Mouse (Mus musculus) midbrain, postnatal 0 days (tissue): ENCODE data around the gene Ttc12. TPM values are rescaled to one million over a fixed set of nuclear protein-coding genes. Genes with fewer than 3 reads are reported as not detected.
A peak's percentile ranks its signal among the peaks of the same experiment; 100 is the strongest.

Source experiments
- ATAC-seq: fragments of 200-750 bp; cut with Nextera tagmentation; 2 replicates; pipeline ENCODE4 v1.8.0; 2017; ENCODE audit warnings: moderate number of reproducible peaks, mild to moderate bottlenecking, moderate TSS enrichment, moderate library complexity; ENCODE audit not compliant: low FRiP score
- DNase-seq: peaks from one replicate; pipeline ENCODE4 v3.0.0-alpha.2; 2015; ENCODE audit warnings: low spot score
- H3K27ac ChIP-seq: fragments of 300-500 bp; sonication (generic); 2 replicates; pipeline ENCODE4 v1.5.1; 2014; ENCODE audit warnings: low read depth, mild to moderate bottlenecking, low read length, mixed read lengths
- H3K27me3 ChIP-seq: fragments of 300-500 bp; sonication (generic); 2 replicates; pipeline ENCODE4 v1.6.1; 2014; ENCODE audit warnings: low read length, control low read depth, mixed read lengths; ENCODE audit not compliant: insufficient read depth
- H3K36me3 ChIP-seq: fragments of 300-500 bp; sonication (generic); 2 replicates; pipeline ENCODE4 v1.6.1; 2014; ENCODE audit warnings: low read length, control low read depth, mixed read lengths; ENCODE audit not compliant: insufficient read depth
- H3K4me1 ChIP-seq: fragments of 300-500 bp; sonication (generic); 2 replicates; pipeline ENCODE4 v1.6.1; 2014; ENCODE audit warnings: mild to moderate bottlenecking, control low read depth, antibody characterized with exemption, low read length, mixed read lengths; ENCODE audit not compliant: insufficient read depth
- H3K4me2 ChIP-seq: fragments of 300-500 bp; sonication (generic); 2 replicates; pipeline ENCODE4 v1.6.1; 2014; ENCODE audit warnings: low read depth, mild to moderate bottlenecking, low read length, mixed read lengths; ENCODE audit not compliant: poor library complexity, severe bottlenecking
- H3K4me3 ChIP-seq: fragments of 300-500 bp; sonication (generic); 2 replicates; pipeline ENCODE4 v1.5.1; 2014; ENCODE audit warnings: low read depth, mild to moderate bottlenecking, low read length, moderate library complexity
- H3K9ac ChIP-seq: fragments of 300-500 bp; sonication (generic); replicated peaks from 2 replicates; pipeline ENCODE4 v1.6.1; 2014; ENCODE audit warnings: mild to moderate bottlenecking, low read length, moderate library complexity, mixed read lengths; ENCODE audit not compliant: poor library complexity, severe bottlenecking
- H3K9me3 ChIP-seq: fragments of 300-500 bp; sonication (generic); 2 replicates; pipeline ENCODE4 v1.6.1; 2016; ENCODE audit warnings: low read length, control low read depth
- CTCF ChIP-seq: IDR thresholded peaks from 2 replicates; pipeline ENCODE4 v1.5.1; 2016; ENCODE audit warnings: antibody characterized with exemption, mild to moderate bottlenecking
- WGBS: fragments of 180-500 bp; shearing (Covaris S2); extraction: QIAGEN DNeasy Blood & Tissue Kit; methylation state at CpG from one replicate; pipeline ENCODE4 v1.1.7; 2014; 5-methylcytosine and 5-hydroxymethylcytosine counted together
- polyA plus RNA-seq: library from polyadenylated mRNA; unstranded; fragments of >200 nt; fragmentation: Nextera tagmentation; extraction: Ambion mirVana; gene quantifications from 2 replicates; pipeline ENCODE4 v1.2.1, GENCODE M21; 2015
- total RNA-seq: library from RNA; depleted of rRNA; stranded (reverse); fragments of >200 nt; gene quantifications from 2 replicates; pipeline ENCODE4 v1.2.3, GENCODE M21; 2014

The Ttc12 gene
- total and polyA plus RNA-seq, 2 experiments from 2014 or later: 2.0 to 2.1 TPM

- Histone ChIP-seq H3K9ac (no peak overlapping the region), H3K9me3 (no peaks in the 10 kb centered on the region), H3K4me3 (no peak overlapping the region), H3K4me2 (no peak overlapping the region), H3K27ac (no peak overlapping the region), H3K4me1 (no peaks in the 10 kb centered on the region), H3K27me3 (no peaks in the 10 kb centered on the region), H3K36me3 (peaks cover 42% of the 10 kb centered on the region)
- no peak for TF ChIP-seq CTCF
- ATAC-seq (no peak), DNase-seq (no peak)
- 85% methylated on average over 9 of the region's 9 CpGs for WGBS
These were observed 37.9 kb upstream of the Ttc12 start for GRCm38 (mm10) chr9:49523881-49524280.

- peaks cover 45% of the 10 kb centered on the region for H3K36me3 ChIP-seq
- DNase-seq: no peak
These were observed 28.3 kb upstream of the Ttc12 start for GRCm38 (mm10) chr9:49514306-49514705.

DNA sequence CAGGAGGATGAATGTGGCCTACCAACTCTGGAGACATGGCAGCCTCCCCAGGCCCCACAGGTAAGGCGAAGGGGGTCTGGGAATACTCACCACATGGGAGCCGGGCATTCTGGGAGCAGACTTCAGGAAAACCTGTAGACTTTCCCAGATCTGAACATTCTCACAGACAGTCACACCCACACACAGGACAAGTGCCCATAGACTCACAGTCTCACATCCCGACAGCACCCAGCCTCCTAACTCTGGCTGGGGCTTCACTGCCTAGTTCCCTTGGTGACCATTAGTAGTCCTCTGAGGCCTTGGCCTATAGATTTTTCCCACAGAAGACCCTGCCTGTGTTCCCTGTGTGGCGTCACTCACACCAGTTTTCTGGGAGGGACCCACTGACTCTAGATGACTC lies 24.6 kb upstream of the Ttc12 start:
- peaks cover 61% of the 10 kb centered on the region for H3K36me3 ChIP-seq
- no peaks in the 10 kb centered on the region for H3K4me1 ChIP-seq
- H3K27ac ChIP-seq: no peak overlapping the region
- no peak for ATAC-seq
- TF ChIP-seq CTCF: no peak
- WGBS: 91% methylated on average over 4 of the region's 4 CpGs
- no peaks in the 10 kb centered on the region for H3K9me3 ChIP-seq
- no peak overlapping the region for H3K4me3 ChIP-seq
- no peaks in the 10 kb centered on the region for H3K27me3 ChIP-seq
- no peak overlapping the region for H3K9ac ChIP-seq
- no peak for DNase-seq
- H3K4me2 ChIP-seq: no peak overlapping the region

More at GRCm38 (mm10) chr9:49514306-49514705, 28.3 kb upstream of the Ttc12 start:
- Histone ChIP-seq H3K4me2 (no peak overlapping the region), H3K27ac (no peak overlapping the region), H3K9ac (no peak overlapping the region), H3K9me3 (no peaks in the 10 kb centered on the region), H3K27me3 (no peaks in the 10 kb centered on the region), H3K4me1 (no peaks in the 10 kb centered on the region), H3K4me3 (no peak overlapping the region)
- no peak for TF ChIP-seq CTCF
- ATAC-seq: no peak
- WGBS: 83% methylated on average over 2 of the region's 2 CpGs

DNA sequence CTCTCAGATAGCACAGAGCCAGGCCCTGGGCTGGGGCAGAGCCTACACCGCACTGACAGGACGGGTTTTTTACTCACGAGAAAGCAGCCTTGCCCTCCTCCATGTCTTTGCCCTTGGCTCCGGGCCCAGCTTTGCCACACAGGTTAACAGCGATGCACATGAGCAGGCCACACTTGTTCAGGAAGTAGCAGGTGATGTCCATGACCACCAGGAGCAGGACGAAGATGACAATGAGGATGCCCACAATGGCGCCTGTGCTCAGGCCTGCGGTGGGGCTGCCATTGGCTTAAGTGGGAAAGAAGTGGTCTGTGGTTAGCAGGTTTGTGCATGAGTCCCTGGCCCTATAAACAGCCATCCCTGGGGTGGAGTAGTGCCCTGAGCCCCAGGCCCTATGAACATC lies 23.6 kb upstream of the Ttc12 start:
- no peak for TF ChIP-seq CTCF
- Histone ChIP-seq H3K27me3 (no peaks in the 10 kb centered on the region), H3K36me3 (peaks cover 61% of the 10 kb centered on the region), H3K9ac (no peak overlapping the region), H3K4me1 (no peaks in the 10 kb centered on the region), H3K4me3 (no peak overlapping the region), H3K27ac (no peak overlapping the region), H3K9me3 (no peaks in the 10 kb centered on the region), H3K4me2 (no peak overlapping the region)
- DNase-seq (no peak), ATAC-seq (no peak)
- over 99% methylated on average over 8 of the region's 8 CpGs for WGBS

- Histone ChIP-seq H3K27me3 (no peaks in the 10 kb centered on the region), H3K4me2 (no peak overlapping the region), H3K9ac (no peak overlapping the region), H3K4me3 (no peak overlapping the region), H3K4me1 (no peaks in the 10 kb centered on the region), H3K9me3 (no peaks in the 10 kb centered on the region), H3K36me3 (peaks cover 60% of the 10 kb centered on the region), H3K27ac (no peak overlapping the region)
- 97% methylated on average over 3 of the region's 3 CpGs for WGBS
- no peak for TF ChIP-seq CTCF
- ATAC-seq: no peak
- no peak for DNase-seq
These were observed 23.1 kb upstream of the Ttc12 start for GRCm38 (mm10) chr9:49509094-49509493.

GRCm38 (mm10) chr9:49507829-49508585 lies 22.0 kb upstream of the Ttc12 start:
- Histone ChIP-seq H3K4me1 (no peaks in the 10 kb centered on the region), H3K4me3 (no peak overlapping the region), H3K27me3 (no peaks in the 10 kb centered on the region), H3K27ac (no peak overlapping the region), H3K4me2 (no peak overlapping the region), H3K9ac (no peak overlapping the region), H3K9me3 (no peaks in the 10 kb centered on the region), H3K36me3 (peaks cover 58% of the 10 kb centered on the region)
- DNase-seq (peak; percentile 33), ATAC-seq (no peak)
- 84% methylated on average over 9 of the region's 9 CpGs for WGBS
- TF ChIP-seq CTCF: peak; percentile 44
